Mouse (Mus musculus) heart, embryonic 14.5 days (tissue): Measurements from ENCODE around the gene Entpd8. TPM values are rescaled to one million over a fixed set of nuclear protein-coding genes. Genes with fewer than 3 reads are reported as not detected.

Source experiments
- ATAC-seq: fragments of 200-750 bp; cut with Nextera tagmentation; 2 replicates; pipeline ENCODE4 v1.8.0; 2017; ENCODE audit warnings: low read depth, moderate TSS enrichment; ENCODE audit not compliant: insufficient number of reproducible peaks, insufficient read depth, low FRiP score
- H3K27ac ChIP-seq, 2 experiments: fragments of 200-500 bp in 1 of 2; fragments of 300-500 bp in 1 of 2; sonication (generic) in 1 of 2; replicated peaks in 1 of 2; 2 replicates each; pipeline ENCODE4 v1.5.1; 2012 to 2014; ENCODE audit warnings: low read depth in 2 of 2, low read length in 2 of 2, control low read depth in 1 of 2, mild to moderate bottlenecking in 1 of 2, mixed read lengths in 1 of 2; ENCODE audit not compliant: control insufficient read depth in 1 of 2, insufficient read depth in 1 of 2
- H3K27me3 ChIP-seq: fragments of 300-500 bp; sonication (generic); 2 replicates; pipeline ENCODE4 v1.6.1; 2014; ENCODE audit warnings: mild to moderate bottlenecking, low read length, control low read depth; ENCODE audit not compliant: control insufficient read depth, insufficient read depth
- H3K36me3 ChIP-seq: fragments of 300-500 bp; sonication (generic); 2 replicates; pipeline ENCODE4 v1.6.1; 2014; ENCODE audit warnings: mild to moderate bottlenecking, control low read depth, low read length, mixed read lengths; ENCODE audit not compliant: control insufficient read depth, insufficient read depth
- H3K4me1 ChIP-seq, 2 experiments: fragments of 200-500 bp in 1 of 2; fragments of 300-500 bp in 1 of 2; sonication (generic) in 1 of 2; 2 replicates each; pipeline ENCODE4 v1.6.1; 2012 to 2014; ENCODE audit warnings: low read length in 2 of 2, control low read depth in 1 of 2, mixed read lengths in 1 of 2; ENCODE audit not compliant: control insufficient read depth in 2 of 2, insufficient read depth in 2 of 2
- H3K4me2 ChIP-seq: fragments of 300-500 bp; sonication (generic); 2 replicates; pipeline ENCODE4 v1.6.1; 2014; ENCODE audit warnings: mild to moderate bottlenecking, low read length
- H3K4me3 ChIP-seq, 2 experiments: fragments of 200-500 bp in 1 of 2; fragments of 300-500 bp in 1 of 2; sonication (generic) in 1 of 2; 2 replicates each; pipeline ENCODE4 v1.5.1; 2012 to 2014; ENCODE audit warnings: low read length in 2 of 2, mild to moderate bottlenecking in 2 of 2, control low read depth in 1 of 2, low read depth in 1 of 2, moderate library complexity in 1 of 2; ENCODE audit not compliant: control insufficient read depth in 1 of 2, insufficient read depth in 1 of 2
- H3K9ac ChIP-seq: fragments of 300-500 bp; sonication (generic); 2 replicates; pipeline ENCODE4 v1.6.1; 2014; ENCODE audit warnings: mild to moderate bottlenecking, low read length
- H3K9me3 ChIP-seq: fragments of 300-500 bp; sonication (generic); 2 replicates; pipeline ENCODE4 v1.6.1; 2016; ENCODE audit warnings: low read length, control low read depth; ENCODE audit not compliant: control insufficient read depth
- WGBS: fragments of 180-500 bp; shearing (Covaris S2); extraction: QIAGEN DNeasy Blood & Tissue Kit; methylation state at CpG from one replicate; pipeline ENCODE4 v1.1.7; 2014; 5-methylcytosine and 5-hydroxymethylcytosine counted together
- polyA plus RNA-seq: library from polyadenylated mRNA; unstranded; fragments of >200 nt; fragmentation: Nextera tagmentation; extraction: Ambion mirVana; gene quantifications from 2 replicates; pipeline ENCODE4 v1.2.1, GENCODE M21; 2014

The Entpd8 gene
- polyA plus RNA-seq, 1 experiment from 2014 or later = not detected

DNA sequence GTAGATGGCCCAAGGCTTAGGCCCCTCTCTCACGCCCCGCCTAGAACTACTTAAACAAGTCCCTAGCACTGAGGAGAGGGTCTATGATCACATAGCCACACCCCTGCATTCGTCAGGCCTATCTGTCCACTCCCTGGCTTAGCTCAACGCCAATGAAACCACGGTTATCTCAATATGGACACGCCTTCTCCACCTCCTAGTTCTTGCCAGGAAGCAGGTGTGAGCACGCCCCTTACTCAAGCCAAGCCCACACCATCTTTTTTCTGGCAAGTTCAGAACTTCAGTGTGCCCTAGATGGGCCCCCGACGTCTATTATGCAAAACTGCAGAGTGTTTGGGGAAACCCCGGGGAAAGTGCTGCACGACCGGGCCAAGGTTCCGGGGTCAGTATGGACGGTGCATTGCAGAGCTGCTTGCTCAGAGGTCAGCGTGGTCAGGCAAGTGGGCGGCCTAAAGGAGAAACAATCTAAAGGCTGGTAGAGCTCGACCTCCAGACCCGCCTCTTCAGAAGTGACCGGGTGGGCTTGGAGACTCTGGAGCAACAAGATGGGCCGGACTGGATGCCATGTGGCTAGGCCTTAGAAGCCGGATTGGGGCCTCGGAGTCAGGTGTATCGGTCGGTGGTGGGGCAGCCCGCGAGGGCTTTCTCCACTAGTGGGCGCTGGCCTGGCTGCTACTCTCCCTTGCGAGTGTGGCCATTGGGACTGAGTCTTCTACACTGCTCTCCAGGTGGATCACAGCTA, 15.2 kb downstream of the Entpd8 start, which contains the start of gene Noxa1:
Noxa1 (minus strand) TSS at position 41 of the 742 bp plus-strand sequence.
- H3K27ac ChIP-seq = no peak within 1 kb of the TSS
- no peak within 1 kb of the TSS for H3K9ac ChIP-seq
- H3K4me3 ChIP-seq = peak within 1 kb of the TSS in 1 of 2 experiments; percentile 11; a peak in 2 of 4 replicates
- peak within 1 kb of the TSS; percentile 17 for H3K4me2 ChIP-seq
- no peaks in the 10 kb centered on the region for H3K9me3 ChIP-seq
- no peaks in the 10 kb centered on the region for H3K36me3 ChIP-seq
- WGBS = 42% methylated on average over 28 of the region's 28 CpGs
- peaks cover 0 to 2% of the 10 kb centered on the region in 2 experiments; a peak in 1 of 4 replicates for H3K4me1 ChIP-seq
- no peak for ATAC-seq
- peaks cover 21% of the 10 kb centered on the region for H3K27me3 ChIP-seq

DNA sequence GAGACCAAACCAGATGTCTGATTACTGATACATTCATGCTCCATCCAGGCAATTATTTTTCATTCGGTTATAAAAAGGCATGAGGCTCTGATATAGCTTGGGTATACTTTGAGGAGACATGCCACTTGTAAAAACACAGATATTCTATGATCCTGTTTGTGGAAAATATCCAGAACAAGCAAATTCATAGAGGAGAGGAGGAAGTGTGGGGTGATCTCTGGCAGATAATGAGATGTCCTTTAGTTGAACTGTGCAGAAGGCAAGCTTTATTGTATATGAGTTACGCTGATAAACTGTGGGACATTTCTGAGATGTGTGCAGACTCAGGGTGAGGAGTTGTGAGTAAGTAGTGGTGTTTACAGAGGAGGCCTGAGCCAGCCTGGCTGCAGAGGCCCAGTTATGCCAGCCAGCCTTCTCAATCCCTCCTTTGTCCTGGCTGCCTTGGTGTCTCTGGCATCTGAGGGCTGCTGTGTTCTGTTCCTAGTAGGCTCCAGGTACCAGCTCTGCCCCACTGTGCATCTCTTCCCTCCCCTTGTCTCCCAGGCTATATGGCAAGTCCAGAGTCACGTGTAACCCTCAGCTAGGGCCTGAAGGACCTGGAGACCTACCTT, 18.0 kb downstream of the Entpd8 start:
- 58% methylated on average over 3 of the region's 3 CpGs for WGBS
- Histone ChIP-seq H3K27ac (no peak overlapping the region), H3K27me3 (peaks cover 16% of the 10 kb centered on the region), H3K9ac (no peak overlapping the region), H3K36me3 (no peaks in the 10 kb centered on the region), H3K4me2 (no peak overlapping the region), H3K4me1 (peaks cover 0 to 2% of the 10 kb centered on the region in 2 experiments; a peak in 1 of 4 replicates), H3K4me3 (no peak overlapping the region), H3K9me3 (no peaks in the 10 kb centered on the region)
- no peak for ATAC-seq

DNA sequence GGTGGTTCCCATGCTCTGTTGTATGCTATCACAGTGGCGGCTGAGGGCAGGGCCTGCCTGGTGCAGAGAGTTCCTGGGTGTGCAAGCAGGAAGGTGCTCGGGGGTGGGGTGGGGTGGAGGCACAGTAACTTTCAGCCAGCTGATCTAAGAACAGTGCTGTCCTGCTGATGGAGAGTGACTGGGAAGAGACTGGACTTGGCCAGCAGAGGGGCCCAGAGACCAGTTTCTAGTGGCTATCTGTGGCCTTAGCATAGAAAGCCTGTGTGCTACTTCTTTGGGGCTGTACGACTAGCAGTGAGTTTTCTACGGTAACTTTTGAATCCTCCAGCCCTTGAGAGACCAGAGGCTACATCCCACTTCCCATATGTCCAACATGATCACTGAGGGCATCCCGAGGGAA, 18.9 kb downstream of the Entpd8 start:
- H3K27me3 ChIP-seq = peaks cover 8% of the 10 kb centered on the region
- no peak overlapping the region for H3K4me2 ChIP-seq
- no peak overlapping the region for H3K4me3 ChIP-seq
- H3K9me3 ChIP-seq = no peaks in the 10 kb centered on the region
- WGBS = 57% methylated on average over 5 of the region's 5 CpGs
- ATAC-seq = 0 out of 2 replicates have a peak, but pooled peaks have one; percentile 48
- H3K36me3 ChIP-seq = no peaks in the 10 kb centered on the region
- peaks cover 0 to 2% of the 10 kb centered on the region in 2 experiments; a peak in 1 of 4 replicates for H3K4me1 ChIP-seq
- H3K9ac ChIP-seq = no peak overlapping the region
- no peak overlapping the region for H3K27ac ChIP-seq

DNA sequence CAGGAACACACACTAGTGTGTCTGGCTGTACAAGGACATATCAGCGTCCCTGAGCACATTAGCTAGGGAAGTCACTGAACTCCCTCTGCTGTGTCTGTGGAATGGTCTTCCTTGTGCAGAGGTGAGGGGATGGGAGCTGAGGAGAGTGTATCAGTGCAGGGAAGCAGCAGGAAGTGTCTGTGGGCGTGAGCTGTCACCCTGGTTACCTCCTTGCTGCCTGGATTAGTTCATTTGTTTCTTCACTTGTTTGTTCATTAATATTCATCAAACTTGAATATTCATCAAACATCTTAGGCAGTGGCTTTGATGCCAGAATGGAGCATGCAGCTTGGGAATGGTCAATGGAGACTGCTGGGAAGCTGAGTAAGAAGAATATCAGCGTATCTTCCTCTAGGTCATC, 19.6 kb downstream of the Entpd8 start:
- Histone ChIP-seq H3K27ac (no peak overlapping the region), H3K36me3 (no peaks in the 10 kb centered on the region), H3K4me1 (peaks cover 0 to under 1% of the 10 kb centered on the region in 2 experiments; a peak in 1 of 4 replicates), H3K4me3 (no peak overlapping the region), H3K9me3 (no peaks in the 10 kb centered on the region), H3K27me3 (peaks cover under 1% of the 10 kb centered on the region; the same call in 1 of the 2 replicates), H3K4me2 (no peak overlapping the region), H3K9ac (no peak overlapping the region)
- 65% methylated on average over 3 of the region's 3 CpGs for WGBS
- no peak for ATAC-seq

DNA sequence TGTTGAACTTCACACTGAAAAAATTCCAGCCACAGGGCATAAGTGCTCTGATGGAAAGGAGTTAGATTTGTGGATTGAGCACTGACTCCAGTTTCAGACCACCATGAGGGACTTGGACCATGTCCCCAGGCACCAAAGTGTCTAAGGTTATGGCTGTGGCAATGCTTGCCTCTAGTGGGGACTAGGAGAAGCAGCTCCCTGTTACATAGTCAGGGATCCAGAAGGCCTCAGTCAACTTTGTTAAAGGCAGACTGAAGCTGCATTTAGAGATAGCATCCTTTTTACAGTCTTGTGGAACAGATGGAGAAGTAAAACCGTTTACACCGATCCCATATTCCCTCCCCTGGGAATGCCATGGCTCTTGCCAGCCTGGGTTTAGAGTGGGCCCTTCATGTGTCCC, 24.0 kb downstream of the Entpd8 start:
- Histone ChIP-seq H3K4me2 (no peak overlapping the region), H3K9ac (no peak overlapping the region), H3K4me3 (no peak overlapping the region), H3K9me3 (no peaks in the 10 kb centered on the region), H3K4me1 (peaks cover 12 to 21% of the 10 kb centered on the region in 2 experiments), H3K27me3 (no peaks in the 10 kb centered on the region), H3K36me3 (no peaks in the 10 kb centered on the region), H3K27ac (no peak overlapping the region)
- 85% methylated on average over 2 of the region's 2 CpGs for WGBS
- ATAC-seq = no peak

DNA sequence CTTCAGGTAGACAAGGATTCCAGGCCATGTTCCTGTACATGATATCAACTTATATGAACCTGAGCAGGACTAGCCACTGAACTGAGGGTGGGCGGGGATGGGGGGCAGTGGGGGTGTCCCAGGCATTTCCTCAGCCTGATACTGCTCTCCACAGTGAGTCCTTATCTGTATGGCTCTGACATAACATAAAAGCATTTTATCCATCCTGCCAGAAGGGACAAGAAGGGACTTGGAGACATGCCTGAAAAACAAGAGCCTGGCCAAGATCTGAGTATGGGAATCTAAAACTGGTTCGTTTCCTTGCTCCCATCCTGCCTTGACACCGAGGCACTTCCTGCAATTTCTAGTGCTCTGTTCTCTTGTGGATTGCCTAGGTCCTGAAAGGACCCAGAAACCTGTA, 25.9 kb downstream of the Entpd8 start:
- H3K4me2 ChIP-seq = no peak overlapping the region
- no peaks in the 10 kb centered on the region for H3K36me3 ChIP-seq
- H3K27me3 ChIP-seq = no peaks in the 10 kb centered on the region
- ATAC-seq = peak; percentile 51; the same call in 1 of the 2 replicates
- no peak overlapping the region for H3K9ac ChIP-seq
- peaks cover 12 to 25% of the 10 kb centered on the region in 2 experiments for H3K4me1 ChIP-seq
- H3K4me3 ChIP-seq = no peak overlapping the region
- peak overlapping the region; percentile 55 to 79 for H3K27ac ChIP-seq
- no peaks in the 10 kb centered on the region for H3K9me3 ChIP-seq
- 51% methylated on average over 3 of the region's 3 CpGs for WGBS

DNA sequence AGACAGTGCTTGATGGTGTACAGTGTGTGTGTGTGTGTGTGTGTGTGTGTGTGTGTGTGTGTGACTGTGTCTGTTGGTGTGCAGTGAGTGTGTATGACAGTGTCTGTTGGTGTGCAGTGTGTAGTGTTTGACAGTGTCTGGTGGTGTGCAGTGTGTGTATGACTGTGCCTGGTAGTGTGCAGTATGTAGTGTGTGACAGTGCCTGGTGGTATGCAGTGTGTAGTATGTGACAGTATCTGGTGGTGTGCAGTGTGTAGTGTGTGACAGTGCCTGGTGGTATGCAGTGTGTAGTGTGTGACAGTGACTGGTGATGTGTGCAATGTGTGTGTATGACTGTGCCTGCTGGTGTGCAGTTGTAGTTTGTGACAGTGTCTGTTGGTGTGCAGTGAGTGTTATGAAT, 29.4 kb downstream of the Entpd8 start:
- no peak overlapping the region for H3K4me3 ChIP-seq
- no peak overlapping the region for H3K27ac ChIP-seq
- no peaks in the 10 kb centered on the region for H3K36me3 ChIP-seq
- no peak for ATAC-seq
- H3K9ac ChIP-seq = no peak overlapping the region
- no peaks in the 10 kb centered on the region for H3K9me3 ChIP-seq
- H3K4me1 ChIP-seq = peaks cover 17 to 31% of the 10 kb centered on the region in 2 experiments
- H3K27me3 ChIP-seq = no peaks in the 10 kb centered on the region
- no peak overlapping the region for H3K4me2 ChIP-seq
